Mouse (Mus musculus) adrenal gland, postnatal 4 days (tissue): ENCODE data around the gene Nutm1. TPM values are rescaled to one million over a fixed set of nuclear protein-coding genes. Genes with fewer than 3 reads are reported as not detected.
A peak's percentile ranks its signal among the peaks of the same experiment; 100 is the strongest.

Experiments used
- DNase-seq, 2 experiments: peaks; one replicate each; pipeline ENCODE4 v3.0.0; 2021 to 2022; ENCODE audit warnings: low spot score in 2 of 2, mixed read lengths in 2 of 2
- total RNA-seq, 2 experiments: library from RNA; stranded (reverse); gene quantifications; 2 replicates each; pipeline ENCODE4 v1.2.3; 2021

Gene Nutm1
- total RNA-seq, 2 experiments from 2014 or later, result not detected

DNA sequence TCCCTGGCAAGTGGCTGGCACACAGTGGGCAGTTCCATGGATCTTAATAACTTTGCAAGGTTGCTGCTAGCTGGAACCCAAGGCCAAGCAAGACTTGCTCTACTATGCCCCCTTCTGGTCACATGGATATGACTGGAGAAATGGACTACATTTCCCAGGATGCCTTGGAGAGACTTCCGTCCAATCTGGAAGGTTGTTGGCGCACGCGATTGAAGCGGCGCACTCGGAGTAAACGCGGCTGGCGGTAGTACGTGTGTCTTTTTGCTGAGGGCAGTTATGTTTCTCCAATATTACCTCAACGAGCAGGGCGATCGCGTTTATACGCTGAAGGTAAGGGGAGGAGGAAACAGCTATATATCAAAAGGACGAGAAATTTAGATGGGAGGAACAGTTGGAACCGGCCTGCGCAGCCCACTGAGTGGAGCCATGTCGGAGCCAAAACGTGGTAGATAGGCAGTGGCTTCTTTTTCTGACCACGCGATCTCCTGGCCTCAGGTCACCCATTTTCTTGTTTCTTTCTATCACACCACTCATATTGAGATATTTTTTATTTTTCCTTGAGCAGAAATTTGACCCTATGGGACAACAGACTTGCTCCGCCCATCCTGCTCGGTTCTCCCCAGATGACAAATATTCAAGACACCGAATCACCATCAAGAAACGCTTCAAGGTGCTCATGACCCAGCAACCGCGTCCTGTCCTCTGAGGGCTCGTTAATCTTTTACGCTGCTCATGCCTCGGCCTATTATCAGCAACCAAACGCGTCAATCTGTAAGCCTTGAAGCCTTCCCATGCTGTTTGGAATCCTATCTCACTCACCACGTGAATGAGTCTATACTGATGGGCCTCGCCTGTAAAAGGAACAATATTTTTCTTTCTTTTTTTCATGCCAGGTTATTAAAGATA is 2.9 kb upstream of the Nutm1 start, which contains the start of gene Nop10:
TSS of gene Nop10 (plus strand) at position 179 of the 906 bp plus-strand sequence.
- peak; percentile 34 to 66 for DNase-seq

DNA sequence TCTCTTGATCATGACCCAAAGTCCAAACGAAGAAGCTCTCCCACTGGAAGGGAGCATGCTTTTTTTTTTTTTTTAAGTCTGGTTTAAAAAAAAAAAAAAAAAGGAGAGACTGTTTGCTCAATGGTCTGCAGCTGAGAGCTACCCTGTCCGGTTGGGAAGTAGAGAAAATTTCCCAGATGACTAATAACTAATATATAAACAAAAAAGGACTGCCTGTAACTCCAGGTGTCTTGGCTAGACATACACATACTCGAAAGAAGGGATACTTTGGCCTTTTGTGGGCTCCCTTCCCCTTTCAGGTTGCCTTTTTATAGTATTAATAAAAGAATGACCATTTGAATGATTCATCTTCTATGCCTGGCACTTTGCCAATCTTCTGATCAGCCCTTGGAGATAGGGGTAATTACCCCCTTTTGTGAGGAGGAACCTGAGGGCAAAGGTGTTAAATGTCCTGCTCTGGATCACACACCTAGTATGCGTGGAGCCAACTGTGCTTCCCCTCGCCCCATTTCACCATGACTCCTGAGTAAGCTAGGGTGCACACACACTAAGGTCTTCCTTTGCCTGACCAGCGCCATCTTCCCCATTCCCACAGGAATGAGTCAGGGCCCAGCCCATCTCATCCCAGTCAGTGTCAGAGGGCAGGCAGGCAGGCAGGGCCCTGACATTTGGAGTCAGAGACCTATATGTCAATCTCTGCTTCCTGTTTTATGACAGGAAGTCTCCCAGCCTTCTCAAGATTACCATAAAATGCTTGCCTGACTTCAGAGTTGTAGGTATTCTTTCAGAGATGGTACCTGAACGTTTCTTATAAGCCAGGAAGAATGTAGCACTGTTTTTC is 4.2 kb downstream of the Nutm1 start:
- DNase-seq, result no peak

DNA sequence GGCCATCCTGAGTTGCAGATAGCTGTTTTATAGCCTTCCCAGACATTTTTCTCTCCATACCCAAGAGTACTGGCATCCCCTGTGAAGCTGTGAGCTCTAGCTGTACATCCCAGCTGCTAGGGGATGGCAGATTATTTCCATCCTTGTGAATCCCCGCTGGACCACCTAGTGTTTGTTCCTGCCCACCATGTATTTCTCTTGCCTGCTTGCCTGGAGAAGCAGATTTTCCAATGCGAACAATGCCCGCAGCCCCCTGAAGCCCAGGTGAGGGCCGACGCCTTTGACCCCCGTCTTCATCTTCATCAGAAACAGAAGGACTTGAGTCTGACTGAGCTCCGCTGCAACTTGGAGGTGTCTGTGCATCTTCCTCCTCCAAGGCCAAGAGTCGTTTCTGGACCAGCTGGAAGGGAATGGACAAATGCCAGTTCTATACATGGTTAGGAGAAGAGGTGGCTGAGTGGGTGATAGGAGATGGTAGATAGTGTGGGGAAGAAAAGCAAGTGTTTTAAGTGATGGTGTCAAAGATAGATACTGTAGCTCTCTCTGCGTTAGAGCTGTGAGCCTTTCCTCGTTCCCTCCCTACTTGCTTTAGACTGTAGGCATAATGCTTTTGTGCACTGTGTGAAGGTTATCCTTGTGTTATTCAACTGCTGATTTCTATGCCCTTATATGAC is 9.2 kb downstream of the Nutm1 start:
- no peak for DNase-seq

DNA sequence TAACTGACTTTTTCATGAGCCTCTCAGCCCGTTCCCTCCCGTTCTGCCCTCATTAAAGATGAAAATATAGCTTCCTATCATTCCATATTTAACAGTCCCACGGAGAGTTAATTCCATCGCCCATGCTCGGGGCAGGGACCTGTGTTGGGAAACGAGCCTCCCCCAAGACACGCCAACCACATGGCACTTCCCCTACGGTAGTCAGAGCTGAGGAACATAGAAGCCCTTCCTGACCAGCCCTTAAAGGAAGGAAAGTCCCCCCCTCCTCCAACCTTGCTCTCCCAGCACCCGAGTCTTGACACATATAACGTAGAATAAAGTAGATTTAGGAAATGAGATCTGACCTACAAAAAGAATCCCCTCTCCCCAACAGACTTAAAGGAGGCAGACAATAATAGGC is 11.8 kb downstream of the Nutm1 start:
- DNase-seq, result no peak

DNA sequence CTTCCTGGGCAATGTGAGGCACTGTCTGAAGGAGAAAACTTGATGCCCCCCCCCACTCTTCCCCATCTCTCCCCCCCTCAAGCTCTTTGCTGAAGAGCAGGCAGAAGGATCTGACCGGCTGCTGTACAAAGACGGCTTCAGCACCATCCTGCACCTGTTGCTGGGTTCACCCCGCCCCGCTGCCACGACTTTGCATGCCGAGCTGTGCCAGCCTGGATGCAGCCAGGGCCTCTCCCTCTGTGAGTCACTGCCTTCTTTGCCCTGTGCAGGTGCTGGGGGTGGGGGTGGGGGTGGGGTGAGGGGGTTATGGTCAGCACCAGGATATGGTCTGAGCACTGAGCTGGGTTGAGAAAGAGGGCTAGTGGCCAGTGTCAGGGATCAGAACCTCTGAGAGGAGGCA is 12.9 kb downstream of the Nutm1 start:
- DNase-seq, result no peak

DNA sequence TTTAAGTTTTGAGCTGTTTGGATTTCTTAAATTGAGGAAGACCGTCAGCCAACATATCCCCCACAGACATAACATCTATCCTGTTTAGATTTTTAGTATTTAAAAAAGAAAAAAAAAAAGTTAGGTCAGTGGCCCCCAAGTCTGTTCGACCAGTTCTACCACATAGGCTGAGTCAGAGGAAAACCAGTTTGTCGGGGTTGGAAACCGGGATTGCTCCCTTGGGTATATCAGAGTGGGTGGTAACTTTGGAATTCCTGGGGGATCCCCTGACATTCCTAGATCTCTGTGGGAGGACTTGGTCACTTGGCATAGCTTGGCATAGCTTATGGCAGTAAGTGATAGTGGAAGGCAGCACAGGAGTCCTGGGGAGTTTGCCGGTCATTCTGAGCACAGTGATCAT is 13.8 kb downstream of the Nutm1 start:
- no peak for DNase-seq

DNA sequence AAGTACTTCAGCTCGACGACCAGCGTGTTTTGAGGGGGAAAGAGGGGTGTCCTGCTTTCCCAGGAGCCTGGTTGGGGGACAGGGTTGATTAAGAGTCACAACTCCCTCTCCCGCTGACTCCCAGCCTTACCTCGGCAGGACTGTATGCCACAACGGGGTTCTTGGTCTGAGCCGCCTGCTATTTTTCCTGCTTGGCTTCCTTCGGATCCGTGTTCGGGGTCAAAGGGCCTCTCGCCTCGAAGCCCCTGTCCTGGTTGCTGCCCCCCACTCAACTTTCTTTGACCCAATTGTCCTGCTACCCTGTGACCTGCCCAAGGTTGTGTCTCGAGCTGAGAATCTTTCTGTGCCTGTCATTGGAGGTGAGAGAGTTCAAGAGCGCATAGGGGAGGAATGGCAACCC is 17.3 kb downstream of the Nutm1 start:
- DNase-seq, result no peak

DNA sequence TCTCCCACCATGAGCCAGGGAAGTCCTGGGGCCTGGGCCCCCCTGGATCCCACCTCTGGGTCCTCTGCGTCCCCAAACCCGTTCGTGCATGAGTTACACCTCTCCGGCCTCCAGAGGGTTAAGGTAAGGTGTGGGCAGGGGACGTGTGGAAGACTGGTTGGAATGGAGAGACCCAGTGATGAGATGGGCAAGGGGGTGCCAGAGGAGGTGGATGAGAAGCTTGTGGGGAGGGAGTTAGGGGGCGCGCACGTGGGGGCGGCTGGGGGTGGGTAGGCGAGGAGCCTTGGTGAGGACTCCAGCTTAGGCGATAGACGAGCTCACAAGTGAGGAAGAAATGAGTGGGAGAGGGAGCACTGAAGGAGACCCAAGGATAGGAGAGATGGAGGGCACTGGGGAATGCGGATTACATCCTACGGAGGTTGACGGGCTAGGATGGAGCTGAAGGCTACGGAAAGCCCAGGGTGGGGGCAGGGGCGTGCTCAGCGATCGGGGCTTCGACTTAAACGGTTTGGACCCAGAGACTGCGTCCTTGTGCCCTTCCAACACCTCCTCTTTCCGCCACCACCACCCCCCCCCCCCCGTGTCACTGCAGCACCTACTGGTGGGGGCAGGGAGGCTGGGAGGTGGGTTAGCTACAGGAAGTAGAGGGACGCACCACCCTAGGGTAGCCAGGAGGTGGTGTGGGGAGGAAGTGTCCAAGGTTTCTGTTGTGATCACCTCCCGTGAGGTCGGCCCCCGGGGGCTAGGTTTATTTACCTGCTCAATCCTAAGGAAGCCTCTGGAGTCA is 19.0 kb downstream of the Nutm1 start:
- DNase-seq, result no peak

DNA sequence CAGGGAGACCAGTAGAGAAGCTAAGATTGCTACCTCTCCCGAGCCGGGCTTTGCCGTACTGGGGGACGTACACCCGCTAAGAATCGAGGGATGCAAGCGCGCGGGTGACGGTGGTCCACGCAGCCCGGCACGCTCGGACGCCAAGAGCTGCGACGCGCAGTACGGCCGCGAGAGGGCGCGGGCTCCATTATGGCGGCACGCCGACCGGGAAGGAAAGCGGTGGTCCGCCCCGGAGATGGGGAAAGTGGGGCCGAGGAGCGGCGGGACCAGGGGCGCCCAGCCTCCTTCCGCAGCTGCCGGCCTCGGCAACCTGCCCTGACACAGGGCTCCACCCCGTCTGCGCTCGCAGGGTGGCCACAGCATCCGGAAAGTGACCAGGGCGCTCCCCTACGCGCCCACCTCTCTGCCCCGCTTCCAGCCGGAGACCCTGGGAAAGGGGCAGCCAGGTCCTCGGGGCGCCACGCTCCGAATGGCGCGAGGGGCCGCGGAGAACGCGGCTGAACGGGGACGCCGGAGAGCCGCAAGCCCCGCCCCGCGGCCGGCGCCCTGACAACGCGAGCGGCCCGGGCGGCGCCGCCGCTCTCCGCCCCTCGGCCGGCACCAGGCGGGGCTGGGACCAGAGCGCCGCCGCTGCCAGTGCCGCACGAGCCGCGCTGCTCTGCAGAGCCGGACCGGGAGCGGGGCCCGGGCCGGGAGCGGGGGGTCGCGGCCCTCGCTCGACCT is 19.7 kb downstream of the Nutm1 start, which contains the start of gene Lpcat4:
TSS of gene Lpcat4 (plus strand) at position 257 of the 723 bp plus-strand sequence.
- peak; percentile 69 to 72 for DNase-seq

DNA sequence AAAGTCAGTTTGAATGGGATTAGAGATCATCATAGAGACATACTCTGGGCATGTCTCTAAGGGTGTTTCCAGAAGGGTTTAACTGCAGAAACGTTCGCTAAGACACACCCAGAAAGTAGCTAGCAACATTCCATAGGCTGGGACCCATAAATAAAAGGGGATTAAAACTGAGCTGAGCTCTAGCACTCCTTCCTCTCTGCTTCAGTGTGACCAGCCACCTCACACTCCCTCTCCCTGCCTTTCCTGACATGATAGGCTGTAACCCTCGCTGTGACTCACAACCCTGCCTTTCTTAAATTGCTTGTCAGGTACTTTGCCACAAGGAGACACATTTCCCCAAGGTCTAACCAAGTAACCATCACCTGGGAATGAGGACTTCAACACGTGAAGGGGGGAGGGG is 21.1 kb downstream of the Nutm1 start:
- no peak for DNase-seq

DNA sequence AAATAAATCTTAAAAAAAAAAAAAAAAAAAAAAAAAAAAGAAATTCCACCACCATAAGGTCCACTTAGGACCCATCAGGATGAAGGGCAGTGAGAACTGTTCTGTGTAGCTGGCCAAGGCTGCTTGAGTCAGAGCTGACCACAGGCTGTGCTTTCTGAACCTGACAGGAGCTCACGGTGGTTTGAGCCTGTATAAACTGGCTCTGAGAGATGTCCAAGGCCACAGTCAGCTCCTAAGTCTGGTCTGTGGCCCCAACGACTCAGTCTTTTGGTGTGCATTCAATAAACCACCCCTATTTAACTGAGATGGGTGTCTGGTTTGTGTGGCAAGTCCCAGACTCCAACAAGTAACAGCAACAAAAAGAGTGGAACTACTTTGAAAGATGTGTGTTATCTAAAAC is 22.5 kb downstream of the Nutm1 start:
- DNase-seq, result no peak

DNA sequence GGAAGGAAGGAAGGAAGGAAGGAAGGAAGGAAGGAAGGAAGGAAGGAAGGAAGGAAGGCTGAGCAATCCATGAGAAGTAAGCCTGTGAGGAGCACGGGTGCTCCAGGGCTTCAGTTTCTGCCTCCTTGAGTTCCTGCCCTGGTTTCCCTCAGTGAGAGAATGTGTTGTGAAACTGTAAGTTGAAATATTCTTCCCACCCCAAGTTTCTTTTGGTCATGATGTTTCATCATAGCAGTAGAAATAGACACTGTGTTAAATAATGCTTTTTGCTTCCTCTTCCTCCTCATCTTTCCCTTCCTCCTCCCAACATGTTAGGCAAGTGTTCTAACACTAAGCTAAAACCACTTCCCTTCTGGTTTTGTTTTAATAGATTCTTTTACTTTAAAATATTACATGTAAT is 26.5 kb downstream of the Nutm1 start:
- DNase-seq, result no peak

DNA sequence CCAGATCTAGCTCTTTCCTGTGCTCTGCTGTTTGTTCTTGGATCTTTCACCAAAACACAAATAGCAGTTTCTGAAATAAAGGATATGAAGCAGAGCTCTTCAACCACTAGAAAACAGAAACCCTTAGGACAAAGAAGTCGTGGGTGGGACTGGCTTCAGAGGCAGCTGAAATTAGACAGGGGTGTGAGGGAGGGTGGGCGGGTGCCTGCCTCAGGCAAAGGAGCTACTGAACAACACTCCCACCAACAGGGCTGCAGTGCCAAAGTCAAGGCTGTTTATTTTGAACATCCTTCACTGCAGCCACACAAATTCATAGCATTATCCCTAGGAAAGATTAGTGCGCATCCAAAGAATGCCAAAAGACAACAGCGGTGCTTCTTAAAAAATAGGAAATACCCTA is 34.7 kb downstream of the Nutm1 start:
- DNase-seq, result no peak

DNA sequence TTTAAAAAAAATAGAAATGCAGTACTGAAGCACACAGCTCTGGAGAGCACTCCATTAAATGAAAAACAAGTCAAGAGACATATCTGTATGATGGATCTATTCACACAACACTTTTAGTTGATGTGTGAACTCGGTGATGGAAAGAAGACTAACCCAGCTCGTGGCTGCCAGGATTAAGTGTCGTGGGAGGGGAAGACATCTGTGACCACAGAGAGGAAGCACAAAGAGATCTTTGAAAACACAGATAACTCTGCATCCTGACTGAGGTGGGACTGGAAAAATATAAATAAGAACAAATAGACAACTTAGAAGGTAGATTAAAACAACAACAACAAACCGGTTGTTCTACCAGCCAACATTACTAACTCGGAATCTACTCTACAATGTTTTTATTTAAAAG is 36.5 kb downstream of the Nutm1 start:
- DNase-seq, result no peak

DNA sequence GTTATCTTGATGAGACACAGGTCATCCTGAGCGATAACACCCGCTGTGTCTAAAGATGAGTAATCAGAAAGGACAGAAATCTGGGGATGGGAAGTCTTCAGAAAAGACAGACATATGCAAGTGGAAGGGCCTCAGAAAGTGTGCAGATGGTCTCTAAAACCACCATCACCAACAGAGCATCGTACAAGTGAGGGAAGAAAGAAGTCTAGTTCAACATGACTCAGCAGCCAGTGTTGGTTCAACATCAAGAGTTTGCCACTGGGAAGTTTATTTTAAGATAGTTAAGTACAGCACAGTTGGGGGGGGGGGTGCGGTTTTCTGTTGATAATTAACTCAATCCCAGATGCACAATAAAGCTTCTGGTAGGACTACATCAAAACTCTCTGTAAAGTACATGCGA is 38.2 kb downstream of the Nutm1 start:
- no peak for DNase-seq

DNA sequence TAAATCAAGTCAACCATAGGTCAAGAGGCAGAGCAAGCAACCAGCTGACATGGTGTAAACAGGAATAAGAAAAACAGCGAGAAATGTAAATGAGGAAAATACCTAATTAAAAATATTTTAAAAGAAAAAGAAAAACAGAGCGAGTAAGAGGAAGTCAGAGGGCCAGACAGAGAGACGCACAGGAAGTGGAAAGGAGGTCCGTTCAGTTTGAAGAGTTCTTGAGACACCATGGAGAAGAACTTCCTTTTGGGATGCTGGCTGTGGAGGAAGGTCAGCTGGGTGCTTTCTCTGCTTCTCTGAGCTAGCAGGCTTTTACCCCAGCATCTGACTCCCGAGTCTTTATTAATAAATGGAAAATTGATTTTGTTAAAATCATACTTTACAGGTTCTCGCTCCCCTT is 41.5 kb downstream of the Nutm1 start:
- DNase-seq, result no peak

DNA sequence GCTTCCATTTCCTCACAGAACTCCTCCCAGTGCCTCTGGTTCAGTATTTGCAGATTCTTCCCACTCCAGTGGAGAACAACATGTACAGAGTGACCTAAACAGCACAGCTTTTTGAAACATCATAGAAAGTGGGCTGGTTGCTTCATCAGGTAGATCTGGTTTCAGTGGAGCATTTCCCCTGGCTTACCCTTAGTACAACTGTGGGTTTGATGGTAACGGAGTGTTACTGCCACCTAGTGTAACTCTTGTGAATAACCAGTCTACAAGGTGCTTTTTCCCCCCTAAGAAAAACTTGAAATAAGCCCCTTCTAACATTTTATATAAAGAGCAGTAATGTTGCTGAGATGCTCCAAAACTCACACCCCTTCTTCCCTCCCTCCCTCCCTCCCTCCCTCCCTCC is 43.1 kb downstream of the Nutm1 start:
- no peak for DNase-seq

DNA sequence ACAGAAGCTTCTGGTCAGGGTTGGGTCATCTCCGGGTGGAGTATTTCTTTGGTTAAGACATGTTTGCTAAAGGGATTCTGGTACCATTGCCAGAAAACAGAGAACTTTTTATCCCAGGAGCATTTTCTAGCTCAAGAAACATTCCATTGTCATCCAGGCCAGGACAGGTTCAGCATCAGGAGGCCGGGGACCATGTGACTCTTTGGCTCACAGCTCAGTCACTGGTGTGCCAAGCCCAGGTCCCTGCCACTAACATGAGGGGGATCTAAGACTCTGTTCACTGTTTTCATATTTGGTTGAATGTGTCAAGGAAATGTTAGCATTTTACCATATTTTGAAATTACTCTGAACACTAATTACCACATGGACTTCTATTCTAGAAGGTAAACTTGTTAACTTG is 48.4 kb downstream of the Nutm1 start:
- DNase-seq, result no peak

DNA sequence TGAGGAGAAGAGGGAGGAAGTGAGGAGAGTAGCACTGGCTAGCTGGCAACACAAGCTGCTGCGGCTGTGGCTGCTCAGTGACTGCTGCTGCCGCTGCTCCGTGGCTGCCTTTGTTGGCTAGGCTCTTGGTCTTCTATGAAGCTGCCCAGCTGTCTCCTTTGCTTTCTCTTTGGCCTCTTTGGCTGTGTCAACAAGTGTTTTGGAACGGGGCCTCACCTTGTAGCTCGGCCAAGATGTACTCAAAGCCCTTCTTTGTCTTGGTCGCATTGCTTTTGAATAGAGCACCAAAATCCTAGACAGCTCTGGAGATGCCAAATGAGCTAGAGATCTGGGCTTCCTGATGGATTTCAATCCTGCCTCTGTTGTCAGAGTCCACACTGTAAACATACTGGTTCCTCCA is 48.9 kb downstream of the Nutm1 start:
- DNase-seq, result no peak

DNA sequence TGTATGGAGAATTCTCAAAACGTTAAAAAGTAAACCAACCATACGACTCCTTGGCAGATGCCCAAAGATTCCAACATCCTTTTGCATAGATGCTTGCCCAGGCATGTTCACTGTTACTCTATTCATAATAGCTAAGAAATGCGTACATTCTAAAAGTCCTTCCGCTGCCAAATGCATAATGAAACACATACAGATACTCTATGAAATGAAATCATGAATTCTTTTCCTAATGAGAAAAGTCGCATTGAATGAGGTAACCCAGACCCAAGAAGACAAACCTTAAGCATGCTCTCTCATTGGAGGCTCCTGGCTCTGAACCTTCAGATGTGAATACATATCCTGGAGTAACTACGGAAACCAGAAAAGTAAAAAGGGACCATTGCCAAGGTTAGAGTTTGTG is 56.0 kb downstream of the Nutm1 start:
- no peak for DNase-seq
